Mouse (Mus musculus): Measurements from ENCODE around the gene 6030452D12Rik.

DNA sequence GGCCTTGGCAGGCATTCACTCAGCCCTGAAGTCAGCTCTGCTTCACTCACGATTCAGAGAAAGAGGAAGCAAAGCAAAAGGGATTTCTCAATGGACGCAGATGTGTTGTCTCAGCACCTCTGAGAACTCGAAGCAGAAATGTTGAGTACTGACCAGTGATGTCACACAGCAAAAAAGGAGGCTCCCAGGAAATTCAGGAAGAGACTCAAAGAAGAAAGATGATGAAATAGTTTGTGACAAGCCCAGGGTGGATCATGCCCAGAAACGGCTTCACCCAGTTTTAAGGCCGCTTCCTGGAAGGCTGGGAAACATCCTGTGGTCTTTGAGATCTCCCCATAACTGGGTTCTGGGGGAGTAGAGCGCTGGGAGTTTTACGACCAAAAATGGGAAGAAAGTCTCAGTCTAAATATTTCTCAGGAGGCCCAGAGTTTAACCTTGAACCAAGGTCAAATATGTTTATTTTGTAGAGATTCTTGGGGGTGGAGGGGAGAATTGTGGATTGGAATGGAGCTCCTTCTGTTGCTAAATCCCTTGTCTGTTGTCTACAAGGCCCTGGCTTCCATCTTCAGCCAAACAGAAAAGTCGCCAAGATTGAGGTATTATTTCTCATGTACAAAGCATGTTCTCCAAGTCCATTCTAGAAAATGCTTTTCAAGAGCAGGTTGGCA lies at the start of gene 6030452D12Rik:
- TF ChIP-seq CTCF (IDR thresholded peaks at IDR 0.05; ENCODE audit: control insufficient read depth, insufficient read depth, insufficient read length) (no peak), MYOD1 (IDR thresholded peaks at IDR 0.05; ENCODE audit: control insufficient read depth, insufficient read length, low read depth) (no peak)

Data from C2C12 (cell line).